Mouse (Mus musculus) CD4-positive, CD25-positive, alpha-beta regulatory T cell, adult 2 months (primary cell): Measurements from ENCODE around the gene Frmd4a.

Experiments used
- DNase-seq: peaks from one replicate; pipeline ENCODE4 v3.0.0-alpha.2; 2012; ENCODE audit warnings: low read depth, low spot score

Frmd4a gene

GRCm38 (mm10) chr2:4286390-4286901 lies 268.9 kb downstream of the Frmd4a start:
- no peak for DNase-seq

- no peak for DNase-seq
Measured at GRCm38 (mm10) chr2:4290475-4290874, 273.0 kb downstream of the Frmd4a start.

GRCm38 (mm10) chr2:4291100-4291499 lies 273.6 kb downstream of the Frmd4a start:
- no peak for DNase-seq

DNA sequence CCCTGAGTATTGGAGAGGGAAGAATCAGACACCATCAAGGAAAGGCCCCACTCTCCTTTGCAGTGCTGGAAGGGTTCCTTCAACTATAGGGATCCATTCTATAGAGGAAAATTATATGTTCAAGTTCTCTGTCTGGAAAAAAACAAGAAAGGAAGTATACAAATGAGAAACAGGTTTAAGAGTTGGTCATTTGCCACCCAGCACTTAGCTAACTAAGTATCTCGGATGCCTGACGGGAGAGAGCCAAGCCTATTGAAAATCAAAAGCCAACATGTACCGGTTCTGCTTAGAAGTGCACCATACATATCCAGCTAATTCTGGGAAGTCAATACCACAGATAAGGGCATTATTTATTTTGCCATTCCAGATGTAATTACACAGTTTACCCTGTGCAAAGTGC lies 274.2 kb downstream of the Frmd4a start:
- DNase-seq = no peak

DNA sequence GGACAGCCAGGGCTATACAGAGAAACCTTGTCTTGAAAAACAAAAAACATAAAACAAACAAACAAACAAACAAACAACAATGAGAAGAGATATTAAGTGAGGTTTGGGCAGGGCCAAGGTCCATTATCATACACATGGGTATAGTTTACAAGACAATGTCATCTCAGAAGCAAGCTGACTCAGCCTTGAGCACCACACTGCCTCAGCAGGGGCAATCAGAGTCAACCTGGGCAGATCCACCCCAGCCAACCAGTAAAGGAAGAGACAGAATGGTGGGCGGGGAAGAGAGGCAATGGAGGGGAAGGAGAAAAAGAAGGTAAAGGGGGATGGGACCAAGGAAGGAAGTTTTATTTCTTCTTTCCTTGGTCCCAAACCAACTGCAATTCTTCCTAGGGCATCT lies 276.2 kb downstream of the Frmd4a start:
- no peak for DNase-seq

GRCm38 (mm10) chr2:4295641-4296040 lies 278.1 kb downstream of the Frmd4a start:
- DNase-seq = no peak

GRCm38 (mm10) chr2:4296881-4297280 lies 279.4 kb downstream of the Frmd4a start:
- no peak for DNase-seq

DNA sequence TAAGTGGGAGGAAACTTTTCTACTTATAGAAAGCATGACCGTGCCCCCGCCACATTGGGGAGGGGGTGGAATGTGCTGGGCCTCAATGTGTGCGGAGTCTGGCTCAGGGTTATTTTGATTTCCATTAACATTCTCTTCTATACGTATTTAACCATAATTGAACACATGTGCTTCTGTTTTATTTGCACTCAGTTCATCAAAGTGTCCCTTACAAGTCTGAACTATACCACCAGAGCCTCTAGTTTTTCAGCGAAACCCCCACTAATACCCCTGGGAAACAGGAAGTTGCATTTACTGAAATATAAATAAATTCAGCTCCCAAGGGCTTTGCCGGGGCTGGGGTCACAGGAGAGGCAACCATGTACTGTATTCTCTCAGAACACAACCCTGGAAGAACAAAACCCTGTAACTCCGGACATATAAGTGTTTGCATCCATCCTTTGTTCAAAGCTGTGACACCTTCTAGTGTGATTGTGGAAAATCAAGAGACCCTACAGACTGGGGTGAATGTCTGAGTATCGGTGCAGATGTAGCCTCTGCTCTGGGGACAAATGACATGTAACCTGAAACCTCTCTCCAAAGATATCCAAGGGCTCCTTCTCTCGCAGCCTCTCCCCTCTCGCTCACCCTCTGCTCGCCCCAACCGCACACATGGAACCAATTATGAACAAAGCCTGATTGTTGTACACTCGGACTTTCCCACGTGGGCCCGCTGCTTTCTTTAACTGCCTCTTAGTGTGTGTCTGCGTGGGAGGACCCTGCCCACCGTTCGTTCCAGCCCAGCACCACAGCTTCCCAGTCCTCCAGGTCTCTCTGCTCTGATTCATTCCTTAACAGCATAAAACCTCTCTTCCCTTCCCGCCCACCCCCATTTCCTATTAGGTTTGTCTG lies 281.1 kb downstream of the Frmd4a start:
- no peak for DNase-seq

DNA sequence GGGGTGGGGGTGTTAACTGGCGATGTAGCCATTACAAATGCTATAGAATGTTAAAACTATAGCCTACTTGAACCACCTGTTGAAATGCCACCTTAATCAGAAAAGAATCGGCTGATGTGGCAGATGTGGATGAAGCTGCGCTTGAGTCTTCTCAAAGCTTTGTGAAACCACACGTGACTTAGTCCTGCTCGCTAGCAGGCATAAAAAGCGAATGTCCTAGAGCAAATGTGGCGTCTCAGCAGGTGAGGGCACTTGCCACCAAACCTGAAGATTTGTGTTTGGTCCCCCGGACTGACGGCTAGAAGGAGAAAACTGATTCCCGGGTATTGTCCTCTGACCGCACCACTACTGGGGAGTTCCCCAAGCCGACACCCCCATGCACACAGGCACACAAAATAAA lies 282.1 kb downstream of the Frmd4a start:
- DNase-seq = no peak

GRCm38 (mm10) chr2:4300383-4300811 lies 282.9 kb downstream of the Frmd4a start:
- no peak for DNase-seq

DNA sequence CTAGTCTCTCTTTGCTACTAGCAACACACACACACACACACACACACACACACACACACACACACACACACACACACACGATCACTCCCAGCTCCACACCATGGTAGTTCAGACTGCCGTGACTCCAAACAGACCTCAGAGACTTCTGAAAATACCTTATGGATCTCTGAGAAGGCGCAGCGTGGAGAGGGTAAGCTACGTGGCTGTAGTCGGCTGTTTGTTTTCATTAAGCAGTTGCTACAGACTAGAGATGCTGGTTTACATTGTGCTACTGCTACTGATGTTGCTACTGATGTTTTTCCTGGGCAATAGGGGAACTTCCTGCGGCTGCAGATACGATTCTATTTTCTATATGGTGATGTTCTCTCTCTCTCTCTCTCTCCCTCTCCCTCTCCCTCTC lies 283.3 kb downstream of the Frmd4a start:
- no peak for DNase-seq

- no peak for DNase-seq
Measured at GRCm38 (mm10) chr2:4301256-4301655, 283.7 kb downstream of the Frmd4a start.

DNA sequence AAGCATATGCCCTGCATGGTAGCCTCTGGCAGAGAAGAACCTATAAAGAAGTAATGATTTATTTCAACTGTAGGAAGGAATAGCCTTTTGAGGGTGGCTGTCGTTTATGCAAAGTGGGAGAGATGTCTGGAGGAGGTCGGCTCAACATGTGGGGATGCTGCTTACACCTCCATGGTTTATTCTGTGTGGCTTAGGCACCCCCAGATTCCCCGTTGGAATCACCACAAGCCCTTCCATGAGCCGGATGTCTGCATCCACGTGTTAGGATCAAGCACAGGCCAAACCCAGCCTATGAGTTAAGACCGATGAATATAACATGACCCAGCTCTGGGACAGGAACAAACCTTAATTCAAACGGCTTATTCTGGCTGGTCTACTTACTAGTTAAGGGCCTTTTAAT lies 284.2 kb downstream of the Frmd4a start:
- DNase-seq = no peak

- no peak for DNase-seq
Measured at GRCm38 (mm10) chr2:4302119-4302518, 284.6 kb downstream of the Frmd4a start.

- no peak for DNase-seq
Measured at GRCm38 (mm10) chr2:4307076-4307475, 289.6 kb downstream of the Frmd4a start.

GRCm38 (mm10) chr2:4314545-4314944 lies 297.0 kb downstream of the Frmd4a start:
- no peak for DNase-seq

DNA sequence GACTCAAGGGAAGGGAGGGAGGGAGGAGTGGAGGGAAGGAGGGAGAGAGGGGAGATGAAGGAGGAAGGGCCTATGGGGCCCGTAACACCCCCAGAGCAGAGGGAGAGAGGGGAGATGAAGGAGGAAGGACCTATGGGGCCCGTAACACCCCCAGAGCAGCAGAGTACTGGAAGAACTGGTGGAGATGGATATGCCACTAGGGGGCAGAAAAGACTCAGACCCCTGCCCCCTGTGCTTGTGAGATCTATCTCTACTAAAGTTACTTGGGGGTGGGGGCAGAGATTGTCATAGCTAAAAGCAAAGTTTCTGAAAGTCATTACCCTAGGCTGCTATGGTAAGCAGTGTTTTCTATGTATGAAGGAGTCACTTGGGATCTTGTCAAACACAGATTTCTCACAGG lies 299.1 kb downstream of the Frmd4a start:
- DNase-seq = no peak

GRCm38 (mm10) chr2:4318134-4318533 lies 300.6 kb downstream of the Frmd4a start:
- DNase-seq = no peak

DNA sequence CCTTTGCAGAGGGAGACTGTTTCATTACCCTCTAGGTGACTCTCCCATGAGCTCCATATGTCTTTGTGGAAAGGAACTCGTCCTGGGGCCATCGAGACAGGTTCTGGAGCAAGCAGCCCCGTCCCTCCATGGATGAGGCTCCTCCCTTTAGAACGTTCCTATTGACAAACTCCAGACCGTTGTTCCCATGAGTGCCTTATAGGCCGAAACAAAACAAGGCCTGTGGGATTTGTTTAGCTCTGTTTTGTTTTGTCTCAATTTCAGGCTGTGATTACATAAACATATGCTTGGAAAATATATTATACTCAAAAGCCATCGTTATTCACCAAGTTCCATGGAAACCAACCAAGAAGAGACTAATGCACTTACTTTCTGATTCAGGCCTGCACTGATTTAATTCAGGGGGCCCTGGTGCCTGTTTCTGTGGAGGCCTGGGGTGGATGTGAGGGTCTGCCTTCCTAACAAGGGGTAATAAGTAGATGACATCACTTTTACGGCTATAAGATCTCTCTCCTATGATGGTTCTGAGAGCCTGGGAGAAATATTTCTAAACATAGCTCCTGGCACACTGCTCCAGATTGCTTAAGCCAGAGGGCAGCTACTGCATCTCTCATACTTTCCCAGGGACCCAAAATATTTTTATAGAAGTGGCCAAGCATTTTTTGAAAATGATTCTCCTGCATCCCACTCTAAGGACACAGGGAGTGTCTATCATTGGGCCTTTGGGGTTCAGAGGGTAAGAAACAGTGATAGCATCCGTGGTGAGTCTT lies 308.9 kb downstream of the Frmd4a start:
- no peak for DNase-seq

DNA sequence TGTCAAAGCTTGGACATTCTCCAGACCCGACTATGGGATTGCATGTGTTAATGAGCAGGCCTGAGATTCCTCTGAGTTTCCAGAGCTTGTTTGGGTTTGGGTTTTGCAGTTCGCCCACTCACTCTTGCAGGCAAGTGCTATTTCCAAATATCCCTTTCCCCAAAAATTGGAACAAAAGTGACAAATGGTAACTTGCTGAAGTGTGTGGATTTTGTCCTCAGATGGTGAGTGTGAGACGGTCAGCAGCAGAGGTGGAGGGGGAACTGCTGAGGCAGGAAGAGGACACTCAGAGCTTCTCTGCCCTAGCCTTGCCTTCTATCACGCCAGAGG lies 309.5 kb downstream of the Frmd4a start:
- no peak for DNase-seq

DNA sequence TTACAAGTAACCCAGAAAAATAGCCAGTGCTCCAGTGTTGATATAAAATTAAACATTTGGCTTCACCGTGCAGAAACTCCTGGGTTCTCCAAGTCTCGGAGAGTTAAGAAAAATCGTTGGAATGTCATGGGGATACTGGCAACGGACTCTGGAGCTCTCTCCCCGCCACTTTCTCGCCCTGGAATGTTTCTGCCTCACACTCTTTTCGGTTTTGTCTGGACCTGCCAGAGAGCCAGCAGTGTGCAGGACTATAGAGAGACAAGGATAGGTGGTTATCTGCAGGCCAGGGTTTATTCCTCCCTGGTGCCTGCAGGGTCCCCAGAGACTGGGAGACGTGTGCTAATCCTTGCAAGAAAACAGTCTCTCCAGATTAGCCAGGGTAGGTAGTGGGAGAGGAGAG lies 314.9 kb downstream of the Frmd4a start:
- DNase-seq = no peak

- DNase-seq = no peak
Measured at GRCm38 (mm10) chr2:4334201-4334600, 316.7 kb downstream of the Frmd4a start.

GRCm38 (mm10) chr2:4334936-4335335 lies 317.4 kb downstream of the Frmd4a start:
- DNase-seq = no peak
